Mouse (Mus musculus): ENCODE results near the gene Mfsd8. TPM values are rescaled to one million over a fixed set of nuclear protein-coding genes. Genes with fewer than 3 reads are reported as not detected.

Mfsd8 gene
- polyA plus RNA-seq, 1 experiment, result 2.6 TPM

DNA sequence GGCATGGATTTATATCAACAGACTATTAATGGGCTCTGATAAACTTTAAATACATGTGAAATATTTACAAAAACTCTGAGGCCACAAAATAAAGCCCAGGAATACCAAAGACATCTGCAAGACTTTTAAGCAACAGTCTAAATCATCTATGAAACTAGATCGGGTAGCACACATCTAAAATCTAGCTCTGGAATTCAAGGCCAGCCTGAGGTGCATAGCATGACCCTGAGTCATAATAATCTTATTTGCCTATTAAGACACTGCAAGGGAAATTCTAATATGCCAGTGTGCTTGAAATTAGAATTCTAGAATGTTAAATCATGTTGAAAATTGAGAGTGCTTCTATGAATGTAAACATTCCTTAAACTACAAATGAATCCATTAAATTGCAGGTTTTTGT is 48.6 kb downstream of the Mfsd8 start:
- Histone ChIP-seq H3K4me1 (ENCODE audit: control insufficient read depth, insufficient read depth, insufficient read length) (peaks cover 6% of the 10 kb centered on the region), H3K27me3 (ENCODE audit: control insufficient read depth, insufficient read depth, low read length) (no peaks in the 10 kb centered on the region), H3K36me3 (ENCODE audit: control insufficient read depth, insufficient read depth, low read length) (no peaks in the 10 kb centered on the region), H3K27ac (ENCODE audit: insufficient read depth, low read length) (no peak overlapping the region), H3K4me3 (ENCODE audit: extremely low read depth, insufficient read depth, insufficient read length) (no peak overlapping the region)
- TF ChIP-seq CTCF (IDR thresholded peaks at IDR 0.05; ENCODE audit: extremely low read depth, insufficient read depth, insufficient read length, insufficient replicate concordance) (no peak), POLR2A (IDR thresholded peaks at IDR 0.05; ENCODE audit: low read depth, low read length) (no peak)
- WGBS, result 86% methylated on average over 1 of the region's 1 CpGs
- no peak for DNase-seq (ENCODE audit: low read depth in 1 of 2, low spot score in 2 of 2)

DNA sequence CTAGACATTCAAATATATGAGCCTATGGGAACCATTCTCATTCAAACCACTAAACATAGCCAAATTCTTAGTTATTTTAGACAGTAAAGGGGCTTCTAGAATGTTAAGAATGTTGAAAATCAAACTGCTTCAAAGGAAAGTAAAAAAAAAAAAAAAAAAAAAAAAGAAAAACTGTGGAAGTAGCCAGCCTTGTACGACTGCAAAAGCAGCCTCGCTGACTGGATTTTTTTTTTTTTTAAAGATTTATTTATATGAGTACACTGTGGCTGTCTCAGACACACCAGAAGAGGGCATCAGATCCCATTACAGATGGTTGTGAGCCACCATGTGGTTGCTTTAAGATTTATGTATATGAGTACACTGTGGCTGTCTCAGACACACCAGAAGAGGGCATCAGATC is 52.9 kb downstream of the Mfsd8 start:
- Histone ChIP-seq H3K4me3 (ENCODE audit: extremely low read depth, insufficient read depth, insufficient read length) (no peak overlapping the region), H3K4me1 (ENCODE audit: control insufficient read depth, insufficient read depth, insufficient read length) (no peaks in the 10 kb centered on the region), H3K27ac (ENCODE audit: insufficient read depth, low read length) (no peak overlapping the region), H3K27me3 (ENCODE audit: control insufficient read depth, insufficient read depth, low read length) (no peaks in the 10 kb centered on the region), H3K36me3 (ENCODE audit: control insufficient read depth, insufficient read depth, low read length) (peaks cover 1% of the 10 kb centered on the region; the same call in 1 of the 2 replicates)
- WGBS, result 90% methylated on average over 2 of the region's 2 CpGs
- TF ChIP-seq CTCF (IDR thresholded peaks at IDR 0.05; ENCODE audit: extremely low read depth, insufficient read depth, insufficient read length, insufficient replicate concordance), result no peak
- TF ChIP-seq POLR2A (IDR thresholded peaks at IDR 0.05; ENCODE audit: low read depth, low read length), result no peak
- DNase-seq (ENCODE audit: low read depth in 1 of 2, low spot score in 2 of 2), result no peak

Other genes starting within 250 kb of the Mfsd8 start
- gene Slc25a31, start 138.0 kb downstream of the Mfsd8 start, polyA plus RNA-seq (2012; rRNA removed), result 0.11 and 0.13 TPM in 2 replicates
- 7.8 and 10.1 TPM in 2 replicates for gene Hspa4l, start 102.4 kb downstream of the Mfsd8 start, polyA plus RNA-seq (2012; rRNA removed)
- gene Plk4, start 46.9 kb downstream of the Mfsd8 start, polyA plus RNA-seq (2012; rRNA removed), result 2.7 and 3.3 TPM in 2 replicates
- 1.2 and 1.4 TPM in 2 replicates for gene Abhd18, start 84 bp upstream of the Mfsd8 start, polyA plus RNA-seq (2012; rRNA removed)
- gene 1700034I23Rik, start 55.7 kb upstream of the Mfsd8 start, polyA plus RNA-seq (2012; rRNA removed), result not detected in 2 replicates
- 3.8 and 6.0 TPM in 2 replicates for gene Larp1b, start 102.9 kb upstream of the Mfsd8 start, polyA plus RNA-seq (2012; rRNA removed)
- gene Pgrmc2, start 236.2 kb upstream of the Mfsd8 start, polyA plus RNA-seq (2012; rRNA removed), result 9.2 and 9.9 TPM in 2 replicates

Measured in spleen, adult 2 months (tissue).